Mouse (Mus musculus) B cell, adult 2 months (primary cell): ENCODE results near the gene Mef2d.
"Not testable (repeated sequence)": the region's sequence is repeated elsewhere in the genome, so short reads cannot be mapped to it uniquely, and the experiment has no call there.

ENCODE experiments used
- DNase-seq, 2 experiments: peaks; one replicate each; pipeline ENCODE4 v3.0.0; 2022

Gene Mef2d

DNA sequence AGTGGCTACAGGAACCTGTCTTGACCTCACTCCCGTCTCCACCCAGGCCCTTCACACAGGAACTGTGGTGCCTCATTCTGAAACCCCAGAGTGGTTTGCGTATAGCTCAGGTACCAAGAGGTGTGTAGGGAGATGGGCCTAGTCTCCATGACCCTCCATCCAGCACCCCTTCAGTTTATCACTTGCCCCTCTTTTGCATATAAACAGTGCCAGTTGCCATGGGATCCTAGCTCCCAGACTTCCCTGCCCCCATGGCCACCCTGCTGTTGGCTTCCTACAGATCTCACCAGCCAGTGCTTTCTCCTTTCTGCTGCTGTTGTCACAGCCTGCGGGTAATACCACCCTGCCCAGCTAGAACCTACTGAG, 8.8 kb downstream of the Mef2d start:
- DNase-seq = no peak

DNA sequence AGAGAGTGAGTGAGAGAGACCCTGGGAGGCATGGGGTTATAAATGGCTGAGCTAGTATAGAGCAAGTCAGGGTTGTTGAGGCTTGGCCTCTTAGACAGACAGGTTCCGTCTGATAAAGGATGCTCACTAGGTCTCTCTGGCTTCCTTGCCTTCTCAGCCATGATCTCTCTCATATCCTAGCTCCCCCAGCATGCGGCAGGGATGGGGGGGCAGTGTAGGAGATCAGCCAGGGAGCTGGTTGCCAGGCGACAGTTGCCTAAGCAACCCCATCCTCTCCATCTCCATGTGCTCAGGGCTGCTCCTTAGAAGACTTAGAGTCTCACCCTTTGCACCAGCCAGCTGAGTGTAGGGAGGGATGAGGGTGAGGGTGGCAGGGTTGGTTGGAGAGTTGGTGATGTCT, 9.9 kb downstream of the Mef2d start:
- no peak for DNase-seq

DNA sequence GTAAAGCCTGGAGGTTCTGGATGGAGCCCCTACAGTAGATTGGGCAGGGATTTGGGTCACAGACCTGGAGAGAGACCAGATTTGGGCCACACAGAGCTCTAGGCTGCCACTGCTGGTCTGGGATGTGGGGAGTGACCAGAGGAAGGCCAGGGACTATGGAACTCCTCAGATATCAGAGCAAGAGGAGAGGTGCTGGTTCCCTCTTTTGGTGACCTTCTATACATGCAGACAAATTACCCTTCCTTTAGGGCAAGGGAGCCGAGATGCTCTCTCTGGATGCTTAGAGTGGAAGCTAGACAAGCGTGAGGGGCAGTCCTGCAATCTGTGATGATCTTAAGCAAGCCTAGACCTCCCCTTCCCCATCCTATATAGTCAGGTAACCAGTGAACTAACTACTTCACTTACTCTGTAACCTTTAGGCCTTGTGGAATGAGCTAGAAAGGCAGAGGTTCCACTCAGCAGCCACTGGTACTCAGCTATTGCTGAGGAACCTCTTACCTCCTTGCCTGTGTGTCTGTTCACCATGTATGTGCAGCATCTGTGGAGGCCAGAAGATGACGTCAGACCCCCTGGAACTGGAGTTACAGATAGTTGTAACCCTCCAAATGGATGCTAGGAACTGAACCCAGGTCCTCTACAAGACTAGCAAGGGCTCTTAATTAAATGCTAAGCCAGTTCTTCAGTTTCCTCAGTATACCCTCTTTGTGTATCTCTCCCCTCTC, 11.3 kb downstream of the Mef2d start:
- no peak for DNase-seq

DNA sequence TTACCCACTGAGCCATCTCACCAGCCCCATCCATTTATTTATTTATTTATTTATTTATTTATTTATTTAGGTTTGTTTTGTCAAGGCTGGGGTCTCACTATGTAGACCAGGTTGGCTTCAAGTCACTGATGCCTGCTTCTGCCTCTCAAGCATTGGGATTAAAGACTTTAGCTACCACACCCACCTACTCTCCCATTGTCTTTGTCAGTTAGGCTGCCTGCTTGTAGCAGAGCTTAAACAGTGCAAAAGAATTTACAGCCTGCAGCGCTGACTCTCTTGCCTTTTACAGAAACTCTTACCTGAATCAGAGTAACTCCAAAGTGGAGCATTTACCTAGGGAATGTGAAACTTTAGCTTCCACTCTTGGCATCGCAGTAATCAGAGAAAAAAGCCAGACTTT, 12.1 kb downstream of the Mef2d start:
- DNase-seq = no peak

DNA sequence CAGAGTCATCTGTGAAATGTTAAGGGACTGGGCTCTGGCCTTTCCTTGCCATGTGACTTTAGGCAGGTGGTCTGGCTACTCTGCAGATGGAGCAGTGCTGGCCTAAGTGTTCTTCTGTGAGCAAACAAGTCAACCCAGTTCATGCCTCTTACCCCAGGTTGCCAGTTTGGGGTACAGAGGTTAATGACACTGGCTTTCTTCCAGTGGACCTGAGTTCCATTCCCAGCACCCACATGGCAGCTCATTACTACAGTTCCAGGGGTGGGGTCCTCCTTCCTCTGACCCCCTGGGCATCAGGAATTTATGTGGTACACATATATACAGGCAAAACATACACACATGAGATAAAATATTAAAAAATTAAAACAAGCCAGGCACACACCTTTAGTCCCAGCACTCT, 14.6 kb downstream of the Mef2d start:
- DNase-seq = no peak

DNA sequence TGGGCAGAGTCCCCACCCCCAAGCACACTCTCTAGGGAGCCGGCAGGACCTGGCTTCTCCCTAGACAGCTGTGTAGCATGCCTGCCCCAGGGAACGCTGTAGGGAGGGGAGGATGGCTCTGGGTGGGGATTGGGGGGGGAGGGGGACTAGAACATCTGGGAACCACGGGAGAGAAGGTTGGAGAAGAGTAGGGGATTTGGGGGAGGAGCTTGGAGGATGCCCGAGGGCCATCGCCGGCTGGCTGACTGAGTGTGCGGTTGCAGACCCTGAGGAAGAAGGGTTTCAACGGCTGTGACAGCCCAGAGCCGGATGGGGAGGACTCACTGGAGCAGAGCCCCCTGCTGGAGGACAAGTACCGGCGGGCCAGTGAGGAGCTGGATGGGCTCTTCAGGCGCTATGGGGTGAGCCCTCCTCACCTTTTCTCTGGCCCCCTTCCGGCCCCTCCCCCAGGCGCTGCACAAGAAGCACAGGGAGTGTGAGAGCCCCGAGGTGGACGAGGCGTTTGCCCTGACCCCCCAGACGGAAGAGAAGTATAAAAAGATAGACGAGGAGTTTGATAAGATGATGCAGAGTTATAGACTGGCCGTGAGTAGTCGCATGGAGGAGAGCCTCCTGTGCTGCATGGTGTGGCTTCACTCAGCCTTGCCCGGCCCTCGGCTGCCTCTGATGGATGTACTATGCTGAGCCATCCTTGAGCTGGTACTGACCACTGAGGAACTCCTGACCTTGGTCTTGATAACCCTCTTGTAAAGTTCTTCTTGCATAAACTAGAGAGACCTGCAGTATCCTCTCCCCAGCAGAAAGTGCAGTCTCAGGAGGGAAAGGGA, 15.8 kb downstream of the Mef2d start:
- peak; percentile 72 to 74 for DNase-seq

DNA sequence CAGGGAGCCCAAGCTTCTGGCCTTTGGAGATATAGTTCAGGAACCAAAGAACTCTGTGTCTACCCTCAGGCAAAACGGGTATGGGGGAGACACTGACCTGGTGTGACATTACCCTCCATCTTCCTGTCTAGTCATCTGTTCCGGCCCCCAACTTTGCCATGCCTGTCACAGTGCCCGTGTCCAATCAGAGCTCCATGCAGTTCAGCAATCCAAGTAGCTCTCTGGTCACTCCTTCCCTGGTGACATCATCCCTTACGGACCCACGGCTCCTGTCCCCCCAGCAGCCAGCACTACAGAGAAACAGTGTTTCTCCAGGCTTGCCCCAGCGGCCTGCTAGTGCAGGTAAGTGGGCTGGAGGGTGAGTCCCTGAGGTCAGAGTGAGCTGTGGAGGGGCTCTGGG, 16.8 kb downstream of the Mef2d start:
- DNase-seq = no peak

DNA sequence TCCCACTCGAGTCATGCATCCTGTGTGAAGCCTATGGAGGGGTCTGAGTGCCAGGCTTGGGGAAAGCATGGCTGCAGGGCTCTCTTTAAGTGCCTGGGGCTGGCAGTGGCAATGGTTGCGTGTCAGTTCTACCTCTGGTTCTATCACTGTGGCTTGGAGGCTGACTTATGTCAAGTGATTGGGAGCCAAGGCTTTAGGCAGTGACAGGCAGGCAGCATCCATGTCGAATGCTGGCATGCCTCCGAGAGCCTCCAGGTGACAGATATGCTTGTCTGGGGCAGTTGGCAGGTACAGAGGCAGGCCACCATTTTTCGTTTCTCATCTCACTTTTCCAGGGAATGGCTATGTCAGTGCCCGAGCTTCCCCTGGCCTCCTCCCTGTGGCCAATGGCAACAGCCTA, 18.7 kb downstream of the Mef2d start:
- no peak for DNase-seq

DNA sequence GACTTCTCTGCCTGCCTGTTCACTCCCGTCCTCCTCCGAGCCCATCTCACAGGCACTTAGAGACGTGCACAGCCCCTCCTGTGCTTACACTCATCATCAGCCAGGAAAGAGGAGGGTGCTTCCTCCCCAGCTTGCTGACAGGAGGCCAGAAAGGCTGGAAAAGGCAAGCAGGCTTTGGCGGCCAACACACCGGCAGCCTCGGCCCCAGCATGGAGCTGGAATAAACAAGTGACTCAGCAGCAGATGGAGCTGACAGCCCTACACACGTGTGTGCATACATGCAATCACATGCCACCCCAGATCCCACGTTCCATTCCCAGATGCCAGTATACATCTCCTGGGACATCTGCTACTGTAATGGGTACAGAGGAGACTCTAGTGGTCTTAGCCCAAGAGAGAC, 20.1 kb downstream of the Mef2d start:
- DNase-seq = no peak

DNA sequence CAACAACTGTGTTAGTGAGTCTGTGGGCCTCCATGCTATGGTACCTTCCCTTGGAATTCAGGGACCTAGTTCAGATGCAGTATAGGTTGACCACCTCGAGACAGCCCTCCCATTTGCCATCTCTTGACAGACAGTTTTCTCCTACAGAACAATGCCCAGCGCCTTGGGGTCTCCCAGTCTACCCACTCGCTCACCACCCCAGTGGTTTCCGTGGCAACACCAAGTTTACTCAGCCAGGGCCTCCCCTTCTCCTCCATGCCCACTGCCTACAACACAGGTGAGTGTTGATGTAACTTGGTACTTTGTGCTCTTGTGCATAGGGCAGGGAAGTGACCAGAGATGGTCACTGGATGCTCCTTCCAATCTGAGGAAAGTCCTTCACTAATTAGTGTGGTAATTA, 20.6 kb downstream of the Mef2d start:
- DNase-seq = peak in 1 of 2 experiments; percentile 2

DNA sequence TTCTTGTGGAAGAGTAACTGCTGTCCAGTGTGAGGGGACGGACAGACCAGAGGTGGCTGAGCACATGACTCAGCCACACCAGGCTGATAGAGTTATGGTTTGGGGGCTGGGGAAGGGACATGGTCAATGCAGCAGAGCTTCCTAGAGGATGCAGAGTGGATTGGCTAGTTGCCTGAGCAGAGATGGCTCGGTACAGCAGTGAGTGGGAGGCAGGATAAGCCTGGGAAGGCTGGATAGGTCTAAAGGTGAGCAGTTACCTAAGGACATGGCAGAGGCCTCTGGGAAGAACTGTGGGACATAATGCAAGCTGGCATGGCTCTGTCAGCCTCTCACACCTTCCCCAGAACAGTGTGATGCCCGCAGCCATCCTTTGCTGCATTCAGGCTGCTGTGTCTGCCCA, 21.7 kb downstream of the Mef2d start:
- DNase-seq = no peak

DNA sequence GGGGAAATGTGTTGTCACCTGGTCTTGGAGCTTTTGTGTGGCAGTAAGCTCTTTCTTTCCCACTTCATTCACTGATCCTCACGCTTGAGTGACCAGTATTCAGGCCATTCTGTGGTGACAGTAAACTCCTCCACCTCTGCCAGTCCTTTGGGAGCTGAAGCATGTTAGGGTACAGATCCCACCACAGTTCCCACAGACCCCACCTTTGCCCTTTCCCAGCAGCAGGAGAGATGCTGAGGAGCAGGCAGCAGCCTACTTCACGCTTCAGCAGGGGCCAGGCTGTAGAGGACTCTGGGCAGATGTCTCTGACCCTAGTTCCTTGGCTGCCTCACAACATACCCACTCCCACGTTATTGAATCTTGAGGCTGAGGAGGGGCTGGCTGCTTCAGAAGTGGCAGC, 22.1 kb downstream of the Mef2d start:
- no peak for DNase-seq

DNA sequence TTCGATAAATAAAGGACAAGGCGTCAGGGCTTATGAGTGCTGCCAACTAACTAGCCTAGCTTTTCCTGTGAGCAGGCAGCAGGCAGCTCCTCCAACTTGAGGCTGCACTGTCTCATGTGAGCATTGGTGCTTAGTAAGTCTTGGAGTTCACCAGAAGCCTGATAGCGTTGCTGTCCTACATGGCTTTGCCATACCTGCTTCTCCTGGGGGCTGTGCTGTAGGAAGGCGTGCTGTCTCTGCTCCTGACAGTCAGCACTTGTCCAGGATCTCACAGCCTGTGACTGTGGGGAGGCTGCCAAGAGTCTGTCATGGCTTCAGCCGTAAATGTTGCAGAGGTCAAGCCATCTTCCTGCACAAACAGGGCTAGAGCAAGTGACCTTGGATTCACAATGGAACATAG, 23.9 kb downstream of the Mef2d start:
- no peak for DNase-seq

DNA sequence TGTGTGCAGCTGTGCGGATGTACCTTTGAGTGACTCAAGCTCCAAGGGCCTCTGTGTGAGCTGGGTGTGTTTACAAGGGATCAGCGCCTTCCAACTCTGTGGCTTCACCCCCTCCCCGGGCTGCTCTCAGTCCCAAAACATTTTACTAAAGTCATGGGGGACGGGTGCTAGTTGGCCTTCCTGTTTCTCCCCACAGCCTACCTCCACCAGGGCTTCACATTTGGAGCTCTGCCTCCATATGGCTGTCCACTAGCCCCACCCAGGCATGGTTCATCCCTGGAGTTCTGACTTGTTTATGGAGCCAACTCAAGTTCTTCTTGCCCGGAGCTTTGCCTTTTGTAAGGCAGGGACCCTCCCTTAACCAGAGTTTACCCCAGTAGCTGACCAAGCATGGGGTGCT, 28.2 kb downstream of the Mef2d start:
- DNase-seq = peak; percentile 7 to 13

DNA sequence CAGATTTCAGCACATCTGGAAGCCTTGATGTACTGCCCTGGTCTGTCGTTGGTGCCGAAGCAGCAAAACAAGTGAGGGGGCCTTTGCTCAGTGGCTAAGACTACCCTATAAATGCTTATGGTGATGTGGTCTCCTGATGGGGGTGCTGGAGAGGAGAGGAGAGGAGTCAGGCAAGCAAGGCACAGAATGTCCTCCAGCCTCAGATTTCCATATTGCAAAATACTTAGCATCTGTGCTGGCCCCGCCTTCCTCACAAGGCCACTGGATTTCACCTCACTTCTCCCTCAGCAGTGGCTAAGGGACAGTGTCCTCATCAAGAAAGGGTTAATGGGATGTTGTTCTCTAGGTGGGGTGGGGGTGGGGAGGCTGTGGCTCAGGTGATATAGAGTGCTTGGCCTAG, 30.3 kb downstream of the Mef2d start:
- peak in 1 of 2 experiments; percentile 14 for DNase-seq

DNA sequence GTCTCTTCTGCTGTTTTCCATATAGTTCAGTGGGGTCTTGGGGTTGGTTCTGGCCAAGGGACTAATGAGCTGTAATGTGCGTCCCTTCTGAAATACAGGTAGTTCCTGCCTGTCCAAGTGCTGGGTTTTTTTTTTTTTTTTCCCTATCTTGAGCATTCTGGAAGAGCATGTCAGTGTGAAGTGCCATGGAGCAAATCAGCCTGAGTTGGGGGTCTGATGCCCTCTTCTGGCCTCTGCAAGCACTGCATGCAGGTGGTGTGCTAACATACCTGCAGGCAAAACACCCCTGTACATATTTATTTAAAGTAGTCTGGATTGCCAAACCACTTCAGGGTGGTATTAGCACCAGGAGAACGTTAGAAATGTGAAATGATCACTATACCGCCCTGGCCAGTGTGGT, 31.2 kb downstream of the Mef2d start:
- peak; percentile 80 to 83 for DNase-seq

DNA sequence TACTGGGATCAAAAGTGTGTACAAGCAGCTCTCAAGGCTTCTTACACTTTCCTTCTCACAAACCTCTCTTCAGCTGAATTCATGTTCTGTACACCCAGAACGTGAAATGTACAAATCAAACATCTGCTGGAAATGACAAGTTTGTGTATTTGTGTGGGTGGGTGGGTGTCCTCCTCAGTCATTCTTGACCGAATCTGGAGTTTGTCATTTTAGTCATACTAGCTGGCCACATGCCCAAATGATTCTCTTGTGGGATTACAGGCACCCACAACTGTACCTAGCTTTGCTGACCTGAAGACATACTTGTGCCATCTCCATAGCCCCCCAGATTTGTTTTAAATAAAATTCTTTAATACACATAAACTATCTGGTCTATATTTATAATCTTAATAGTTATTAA, 32.7 kb downstream of the Mef2d start:
- no peak for DNase-seq

DNA sequence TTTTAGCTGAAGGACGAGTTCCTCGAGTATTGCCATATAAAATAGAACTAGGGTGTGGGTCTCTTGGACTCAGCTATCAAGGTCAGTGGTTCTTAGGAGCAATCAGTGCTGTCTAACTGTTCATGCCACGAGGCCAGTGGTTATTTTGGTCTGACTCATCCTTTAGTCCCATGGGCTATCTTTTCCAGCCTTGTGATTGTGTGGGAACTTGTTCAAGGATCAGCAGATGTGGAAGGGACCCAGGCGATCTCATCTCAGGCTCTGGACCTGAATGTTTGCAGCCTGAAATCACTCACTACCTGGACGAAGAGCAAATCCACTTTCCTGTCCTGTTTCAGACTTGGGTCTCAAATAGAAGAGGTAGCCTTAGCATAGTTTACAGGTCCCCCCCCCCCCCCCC, 34.9 kb downstream of the Mef2d start:
- DNase-seq = peak; percentile 47 to 49

DNA sequence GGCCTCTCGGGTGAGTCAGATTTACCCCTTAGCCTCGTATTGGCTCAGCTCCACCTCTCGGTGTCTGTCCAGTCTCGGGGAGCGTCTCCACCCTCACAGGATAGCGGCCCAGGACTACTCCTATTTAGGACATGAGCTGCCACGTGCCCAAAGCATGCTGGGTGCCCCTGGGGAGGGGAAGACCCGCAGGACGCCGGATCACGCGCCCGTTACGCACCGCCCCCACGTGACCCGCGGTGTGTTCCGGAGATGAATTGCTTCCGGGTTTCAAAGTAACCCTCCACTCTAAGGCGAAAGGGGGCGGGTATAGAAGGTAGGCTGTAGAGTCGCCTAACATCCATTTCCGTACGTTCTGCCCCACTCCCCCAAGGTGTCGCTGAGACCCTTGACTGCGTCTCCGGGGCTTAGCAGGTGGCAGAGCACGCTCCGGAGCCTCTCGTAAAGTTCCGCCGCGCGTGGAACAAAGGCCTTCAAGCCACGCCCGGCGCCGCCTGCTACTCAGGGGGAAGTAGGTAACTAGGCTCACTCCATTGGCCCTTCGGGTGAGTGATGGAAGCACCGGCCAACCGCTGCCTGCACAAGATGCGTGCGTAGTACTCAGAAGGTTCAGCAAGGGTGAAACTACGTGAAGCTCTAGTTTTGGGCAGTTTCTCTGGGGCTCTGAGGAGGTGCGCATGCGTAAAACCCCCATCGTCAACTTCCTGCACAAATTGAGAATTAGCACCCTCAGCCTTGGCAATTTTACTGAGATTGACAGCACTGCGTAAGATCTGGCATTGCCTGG, 35.6 kb downstream of the Mef2d start:
- peak; percentile 99 for DNase-seq

DNA sequence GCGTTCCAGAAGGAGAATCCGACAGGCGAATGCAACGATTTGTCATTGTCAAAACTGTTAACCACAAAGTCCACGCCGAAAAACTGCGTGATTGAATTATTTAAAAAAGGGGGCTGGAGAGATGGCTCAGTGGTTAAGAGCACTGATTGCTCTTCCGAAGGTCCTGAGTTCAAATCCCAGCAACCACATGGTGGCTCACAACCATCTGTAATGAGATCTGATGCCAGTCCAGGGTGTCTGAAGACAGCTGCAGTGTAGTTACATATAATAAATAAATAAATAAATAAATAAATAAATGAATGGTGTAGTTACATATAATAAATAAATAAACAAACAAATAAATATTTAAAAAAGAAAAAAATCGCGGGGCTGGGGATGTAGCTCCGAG, 36.2 kb downstream of the Mef2d start:
- not testable (repeated sequence) for DNase-seq

DNA sequence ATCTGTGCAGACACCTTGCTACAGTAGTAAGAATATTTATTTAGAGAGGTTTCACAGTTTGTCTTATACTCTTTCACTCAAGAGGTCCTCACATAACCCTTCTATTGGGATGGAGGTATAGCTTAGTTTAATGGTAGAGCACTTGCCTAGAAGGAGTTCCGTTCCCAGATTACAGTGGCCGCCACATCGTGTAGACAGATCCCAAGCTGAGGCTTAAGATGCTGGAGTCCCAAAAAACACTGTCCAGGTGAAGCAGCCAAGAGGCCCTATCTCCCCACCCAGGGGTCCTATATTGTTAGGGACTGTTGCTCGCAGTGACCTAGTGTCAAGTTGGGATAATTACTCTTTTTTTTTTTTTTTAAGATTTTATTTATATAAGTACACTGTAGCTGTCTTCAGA, 36.8 kb downstream of the Mef2d start:
- no peak for DNase-seq

DNA sequence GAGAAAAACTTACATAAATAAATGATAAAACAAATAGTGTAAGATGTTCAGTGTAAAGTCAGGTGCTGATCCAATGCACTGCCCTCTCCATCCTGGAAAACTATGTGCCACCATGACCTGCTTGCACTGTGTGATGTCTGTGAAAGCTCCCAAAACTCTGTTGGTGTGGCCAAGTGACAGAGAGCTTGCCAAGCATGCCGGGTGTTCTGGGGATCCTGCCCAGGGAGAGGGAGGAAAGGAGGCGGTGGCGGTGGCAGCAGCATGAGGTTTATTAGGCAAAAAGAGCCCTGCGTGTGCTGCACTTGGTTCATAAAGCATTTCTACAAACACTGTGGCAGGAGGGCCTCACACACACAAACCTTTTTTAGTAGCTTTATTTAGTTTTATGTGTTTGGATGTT, 39.2 kb downstream of the Mef2d start:
- DNase-seq = no peak

DNA sequence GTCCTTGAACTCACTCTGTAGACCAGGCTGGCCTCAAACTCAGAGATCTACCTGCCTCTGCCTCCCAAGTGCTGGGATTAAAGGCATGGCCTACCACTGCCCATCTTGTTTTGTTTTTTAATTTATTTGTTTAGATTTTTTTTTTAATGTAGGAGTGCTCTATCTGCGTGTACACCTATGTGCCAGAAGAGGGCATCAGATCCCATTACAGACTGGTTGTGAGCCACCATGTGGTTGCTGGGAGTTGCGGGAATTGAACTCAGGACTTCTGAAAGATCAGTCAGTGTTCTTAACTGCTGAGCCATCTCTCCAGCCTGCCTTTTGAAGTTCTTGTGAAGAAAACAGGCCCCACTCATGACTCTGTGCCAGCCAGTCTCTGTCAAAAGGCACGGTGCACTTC, 44.3 kb downstream of the Mef2d start:
- DNase-seq = no peak

DNA sequence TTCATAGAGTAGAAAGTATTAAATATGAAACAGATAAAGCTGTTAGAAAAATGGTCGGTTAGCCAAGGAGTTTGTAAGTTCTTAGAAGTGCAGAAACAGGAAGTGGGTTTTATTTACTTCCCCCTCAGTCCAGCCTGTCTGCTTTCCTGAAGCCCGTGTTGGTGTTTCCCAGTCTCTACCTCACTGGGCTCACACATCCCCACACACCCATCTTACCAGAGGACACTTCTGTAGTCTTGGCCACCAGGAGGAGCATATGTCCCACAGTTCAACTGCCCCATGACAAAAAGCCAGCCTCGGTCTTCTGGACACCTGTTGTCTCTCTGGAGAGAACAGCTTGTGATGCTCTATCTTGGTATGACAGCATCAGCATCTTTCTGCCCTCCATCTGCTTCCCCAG, 49.0 kb downstream of the Mef2d start:
- DNase-seq = peak; percentile 63 to 65
